Mouse (Mus musculus) heart, embryonic 14.5 days (tissue): Measurements from ENCODE around the gene Gm49354. TPM values are rescaled to one million over a fixed set of nuclear protein-coding genes. Genes with fewer than 3 reads are reported as not detected.

ENCODE experiments used
- ATAC-seq: fragments of 200-750 bp; cut with Nextera tagmentation; 2 replicates; pipeline ENCODE4 v1.8.0; 2017; ENCODE audit warnings: low read depth, moderate TSS enrichment; ENCODE audit not compliant: insufficient number of reproducible peaks, insufficient read depth, low FRiP score
- H3K27ac ChIP-seq, 2 experiments: fragments of 200-500 bp in 1 of 2; fragments of 300-500 bp in 1 of 2; sonication (generic) in 1 of 2; replicated peaks in 1 of 2; 2 replicates each; pipeline ENCODE4 v1.5.1; 2012 to 2014; ENCODE audit warnings: low read depth in 2 of 2, low read length in 2 of 2, control low read depth in 1 of 2, mild to moderate bottlenecking in 1 of 2, mixed read lengths in 1 of 2; ENCODE audit not compliant: control insufficient read depth in 1 of 2, insufficient read depth in 1 of 2
- H3K27me3 ChIP-seq: fragments of 300-500 bp; sonication (generic); 2 replicates; pipeline ENCODE4 v1.6.1; 2014; ENCODE audit warnings: mild to moderate bottlenecking, low read length, control low read depth; ENCODE audit not compliant: control insufficient read depth, insufficient read depth
- H3K36me3 ChIP-seq: fragments of 300-500 bp; sonication (generic); 2 replicates; pipeline ENCODE4 v1.6.1; 2014; ENCODE audit warnings: mild to moderate bottlenecking, control low read depth, low read length, mixed read lengths; ENCODE audit not compliant: control insufficient read depth, insufficient read depth
- H3K4me1 ChIP-seq, 2 experiments: fragments of 200-500 bp in 1 of 2; fragments of 300-500 bp in 1 of 2; sonication (generic) in 1 of 2; 2 replicates each; pipeline ENCODE4 v1.6.1; 2012 to 2014; ENCODE audit warnings: low read length in 2 of 2, control low read depth in 1 of 2, mixed read lengths in 1 of 2; ENCODE audit not compliant: control insufficient read depth in 2 of 2, insufficient read depth in 2 of 2
- H3K4me2 ChIP-seq: fragments of 300-500 bp; sonication (generic); 2 replicates; pipeline ENCODE4 v1.6.1; 2014; ENCODE audit warnings: mild to moderate bottlenecking, low read length
- H3K4me3 ChIP-seq, 2 experiments: fragments of 200-500 bp in 1 of 2; fragments of 300-500 bp in 1 of 2; sonication (generic) in 1 of 2; 2 replicates each; pipeline ENCODE4 v1.5.1; 2012 to 2014; ENCODE audit warnings: low read length in 2 of 2, mild to moderate bottlenecking in 2 of 2, control low read depth in 1 of 2, low read depth in 1 of 2, moderate library complexity in 1 of 2; ENCODE audit not compliant: control insufficient read depth in 1 of 2, insufficient read depth in 1 of 2
- H3K9ac ChIP-seq: fragments of 300-500 bp; sonication (generic); 2 replicates; pipeline ENCODE4 v1.6.1; 2014; ENCODE audit warnings: mild to moderate bottlenecking, low read length
- H3K9me3 ChIP-seq: fragments of 300-500 bp; sonication (generic); 2 replicates; pipeline ENCODE4 v1.6.1; 2016; ENCODE audit warnings: low read length, control low read depth; ENCODE audit not compliant: control insufficient read depth
- WGBS: fragments of 180-500 bp; shearing (Covaris S2); extraction: QIAGEN DNeasy Blood & Tissue Kit; methylation state at CpG from one replicate; pipeline ENCODE4 v1.1.7; 2014; 5-methylcytosine and 5-hydroxymethylcytosine counted together
- polyA plus RNA-seq: library from polyadenylated mRNA; unstranded; fragments of >200 nt; fragmentation: Nextera tagmentation; extraction: Ambion mirVana; gene quantifications from 2 replicates; pipeline ENCODE4 v1.2.1, GENCODE M21; 2014

The Gm49354 gene
- polyA plus RNA-seq, 1 experiment from 2014 or later, result not detected

GRCm38 (mm10) chr13:59779213-59779612 is 2.8 kb downstream of the Gm49354 start:
- Histone ChIP-seq H3K36me3 (peaks cover 95% of the 10 kb centered on the region), H3K4me1 (peaks cover 3% of the 10 kb centered on the region in 2 experiments), H3K27me3 (no peaks in the 10 kb centered on the region), H3K9me3 (no peaks in the 10 kb centered on the region), H3K4me3 (no peak overlapping the region), H3K27ac (no peak overlapping the region), H3K9ac (no peak overlapping the region), H3K4me2 (no peak overlapping the region)
- WGBS, result 83% methylated on average over 4 of the region's 4 CpGs
- no peak for ATAC-seq

DNA sequence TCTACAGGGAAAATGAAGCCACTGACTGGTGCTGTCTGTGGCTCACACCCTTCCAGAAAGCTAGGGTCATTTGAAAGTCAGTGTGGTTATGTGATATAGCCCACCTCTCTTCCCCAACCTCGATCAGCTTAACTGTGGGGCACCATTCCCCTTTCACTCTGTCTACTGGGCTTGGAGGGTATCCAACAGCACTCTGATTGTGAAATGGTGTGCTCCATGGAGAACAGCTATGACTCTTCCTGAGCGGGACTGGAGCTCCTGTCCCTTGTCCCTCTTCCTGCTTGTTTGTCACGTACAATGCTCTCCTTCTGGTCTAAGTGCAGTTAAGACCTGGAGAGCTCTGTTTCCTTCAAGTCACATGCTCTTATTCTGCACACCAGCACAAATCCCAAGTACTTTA is 6.9 kb downstream of the Gm49354 start:
- no peak for ATAC-seq
- Histone ChIP-seq H3K27ac (peak overlapping the region; percentile 64 to 77), H3K27me3 (no peaks in the 10 kb centered on the region)

GRCm38 (mm10) chr13:59771257-59771656 is 10.8 kb downstream of the Gm49354 start:
- Histone ChIP-seq H3K27ac (peak overlapping the region; percentile 96 to 100), H3K9ac (peak overlapping the region; percentile 71), H3K9me3 (no peaks in the 10 kb centered on the region), H3K4me2 (peak overlapping the region; percentile 65), H3K4me3 (peak overlapping the region in 1 of 2 experiments; percentile 77; a peak in 2 of 4 replicates), H3K36me3 (peaks cover 47% of the 10 kb centered on the region), H3K27me3 (no peaks in the 10 kb centered on the region), H3K4me1 (peaks cover 23 to 32% of the 10 kb centered on the region in 2 experiments)
- WGBS, result 7% methylated on average over 9 of the region's 9 CpGs
- ATAC-seq, result no peak

More for the DNA sequence above, 6.9 kb downstream of the Gm49354 start:
- H3K9ac ChIP-seq, result no peak overlapping the region
- WGBS, result 42% methylated on average over 3 of the region's 3 CpGs
- 0 out of 2 replicates have a peak overlapping the region, but pooled peaks have one; percentile 1 for H3K4me2 ChIP-seq
- H3K4me1 ChIP-seq, result peaks cover 10 to 14% of the 10 kb centered on the region in 2 experiments
- peaks cover 78% of the 10 kb centered on the region for H3K36me3 ChIP-seq
- no peak overlapping the region for H3K4me3 ChIP-seq
- no peaks in the 10 kb centered on the region for H3K9me3 ChIP-seq

GRCm38 (mm10) chr13:59770847-59771246 is 11.2 kb downstream of the Gm49354 start:
- peaks cover 43% of the 10 kb centered on the region for H3K36me3 ChIP-seq
- H3K9me3 ChIP-seq, result no peaks in the 10 kb centered on the region
- H3K4me1 ChIP-seq, result peaks cover 26 to 36% of the 10 kb centered on the region in 2 experiments
- H3K4me3 ChIP-seq, result peak overlapping the region in 1 of 2 experiments; percentile 77; a peak in 3 of 4 replicates
- peak overlapping the region; percentile 65 for H3K4me2 ChIP-seq
- 21% methylated on average over 9 of the region's 9 CpGs for WGBS
- no peak for ATAC-seq
- H3K9ac ChIP-seq, result peak overlapping the region; percentile 71
- no peaks in the 10 kb centered on the region for H3K27me3 ChIP-seq
- peak overlapping the region; percentile 96 to 100 for H3K27ac ChIP-seq

- WGBS, result under 1% methylated on average over 28 of the region's 28 CpGs
- Histone ChIP-seq H3K4me2 (peak overlapping the region; percentile 65), H3K9me3 (no peaks in the 10 kb centered on the region), H3K27ac (peak overlapping the region; percentile 96 to 100), H3K36me3 (peaks cover 36% of the 10 kb centered on the region), H3K4me3 (peak overlapping the region; percentile 74 to 77), H3K27me3 (no peaks in the 10 kb centered on the region), H3K9ac (peak overlapping the region; percentile 71), H3K4me1 (peaks cover 26 to 40% of the 10 kb centered on the region in 2 experiments)
- ATAC-seq, result peak; percentile 79
Measured at GRCm38 (mm10) chr13:59770164-59770562, 11.9 kb downstream of the Gm49354 start.

DNA sequence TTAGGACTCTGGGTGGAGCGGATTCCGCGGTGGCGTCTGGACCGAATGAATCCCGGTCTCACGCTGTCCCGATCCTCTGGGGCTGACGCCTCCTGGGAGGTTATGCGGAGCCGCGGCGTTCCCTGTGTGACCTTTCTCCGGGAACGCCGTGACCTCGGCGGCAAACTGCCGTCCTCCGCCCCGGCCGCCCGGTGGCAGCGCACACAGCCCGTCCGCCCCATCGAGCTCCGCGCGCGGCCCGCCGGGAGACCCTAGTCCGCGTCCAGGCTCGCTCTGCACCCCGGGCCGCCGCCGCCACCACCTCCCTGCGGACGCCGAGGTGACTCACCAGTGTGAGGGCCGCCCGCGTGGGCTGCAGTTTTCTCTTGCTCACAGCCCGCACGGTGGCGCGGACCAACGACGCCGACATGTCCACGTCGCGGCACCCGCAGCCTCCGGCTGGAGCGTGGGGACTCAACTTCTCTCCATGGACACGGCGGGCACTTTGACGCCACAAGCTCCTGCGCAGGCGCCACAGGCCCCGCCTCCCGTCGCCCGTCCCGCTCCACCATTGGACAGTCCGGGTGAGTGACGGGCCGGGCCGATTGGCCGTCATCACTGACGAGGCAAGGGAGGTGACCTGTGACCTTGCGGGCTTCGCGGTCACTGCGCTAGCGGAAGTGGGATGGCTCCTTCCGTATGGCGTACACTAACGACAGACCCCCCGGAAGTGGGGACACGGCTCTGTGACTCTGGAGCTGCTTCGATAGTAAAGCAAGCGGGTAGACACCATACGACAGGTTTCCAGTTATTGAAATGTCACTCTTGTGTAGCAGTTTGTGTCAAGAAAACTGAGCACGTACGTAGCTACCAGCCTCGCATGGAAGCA is 12.5 kb downstream of the Gm49354 start, which contains the start of gene Isca1:
TSS of gene Isca1 (minus strand) at position 515 of the 868 bp plus-strand sequence.
- peak within 1 kb of the TSS; percentile 94 for H3K9ac ChIP-seq
- peaks cover 25 to 37% of the 10 kb centered on the region in 2 experiments for H3K4me1 ChIP-seq
- under 1% methylated on average over 72 of the region's 91 CpGs for WGBS
- no peaks in the 10 kb centered on the region for H3K27me3 ChIP-seq
- peak within 1 kb of the TSS; percentile 65 for H3K4me2 ChIP-seq
- H3K9me3 ChIP-seq, result no peaks in the 10 kb centered on the region
- peaks cover 31% of the 10 kb centered on the region for H3K36me3 ChIP-seq
- peak; percentile 98 for ATAC-seq
- peak within 1 kb of the TSS; percentile 96 to 100 for H3K27ac ChIP-seq
- H3K4me3 ChIP-seq, result peak within 1 kb of the TSS; percentile 77 to 90

DNA sequence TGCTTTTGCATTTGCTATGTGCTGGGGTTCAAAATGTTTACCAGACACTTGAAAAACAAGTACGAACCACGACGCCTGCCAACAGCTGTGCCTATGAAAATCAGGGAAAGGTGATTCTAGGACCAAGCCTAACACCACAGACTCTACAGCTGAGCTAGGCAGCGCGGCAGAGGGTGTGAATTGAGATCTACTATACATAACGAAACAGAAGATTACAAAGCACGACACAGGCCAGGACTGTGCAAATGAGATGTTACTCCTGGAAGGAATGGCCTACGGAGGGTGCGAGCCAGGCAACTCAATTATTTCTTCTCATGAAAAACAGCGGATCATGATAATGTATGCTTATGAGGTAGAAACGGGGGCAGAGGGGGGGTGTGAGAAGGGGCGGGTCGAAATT is 13.5 kb downstream of the Gm49354 start:
- Histone ChIP-seq H3K4me2 (peak overlapping the region; percentile 65), H3K9me3 (no peaks in the 10 kb centered on the region), H3K36me3 (peaks cover 29% of the 10 kb centered on the region), H3K9ac (peak overlapping the region; percentile 94), H3K27me3 (no peaks in the 10 kb centered on the region), H3K27ac (peak overlapping the region; percentile 58 to 96; a peak in 3 of 4 replicates), H3K4me3 (peak overlapping the region; percentile 77 to 90), H3K4me1 (peaks cover 25 to 42% of the 10 kb centered on the region in 2 experiments)
- WGBS, result 11% methylated on average over 13 of the region's 13 CpGs
- ATAC-seq, result no peak
